Mouse (Mus musculus): ENCODE measurements around the gene Pof1b. TPM values are rescaled to one million over a fixed set of nuclear protein-coding genes. Genes with fewer than 3 reads are reported as not detected.

Gene Pof1b
- polyA plus RNA-seq, 1 experiment from 2014 or later = 0.20 TPM

Other genes starting within 250 kb of the Pof1b start
- not detected in 2 replicates for gene 2010106E10Rik, start 203.4 kb downstream of the Pof1b start, polyA plus RNA-seq (2014; fragmentation: Nextera tagmentation; extraction: Ambion mirVana)
- 27.2 and 28.4 TPM in 2 replicates for gene Zfp711, start 98.1 kb downstream of the Pof1b start, polyA plus RNA-seq (2014; fragmentation: Nextera tagmentation; extraction: Ambion mirVana)